Mouse (Mus musculus) embryo, embryonic 10 days (tissue): ENCODE measurements around the gene Pigk.

Source experiments
- DNase-seq: peaks from one replicate; pipeline ENCODE4 v3.0.0-alpha.2; 2015; ENCODE audit warnings: low spot score

The Pigk gene

GRCm38 (mm10) chr3:152933737-152934136 lies 219.8 kb downstream of the Pigk start:
- DNase-seq = no peak

- no peak for DNase-seq
Measured at GRCm38 (mm10) chr3:152936313-152936712, 222.4 kb downstream of the Pigk start.

GRCm38 (mm10) chr3:152941671-152942070 lies 227.8 kb downstream of the Pigk start:
- no peak for DNase-seq

GRCm38 (mm10) chr3:152942985-152943384 lies 229.1 kb downstream of the Pigk start:
- DNase-seq = peak; percentile 39

- DNase-seq = no peak
Measured at GRCm38 (mm10) chr3:152944766-152945165, 230.9 kb downstream of the Pigk start.

GRCm38 (mm10) chr3:152947031-152947640 lies 233.2 kb downstream of the Pigk start:
- DNase-seq = no peak

- no peak for DNase-seq
Measured at GRCm38 (mm10) chr3:152948556-152948955, 234.7 kb downstream of the Pigk start.

GRCm38 (mm10) chr3:152949233-152949777 lies 235.4 kb downstream of the Pigk start:
- no peak for DNase-seq

- DNase-seq = no peak
Measured at GRCm38 (mm10) chr3:152950299-152950698, 236.4 kb downstream of the Pigk start.

- no peak for DNase-seq
Measured at GRCm38 (mm10) chr3:152950914-152951313, 237.0 kb downstream of the Pigk start.

- no peak for DNase-seq
Measured at GRCm38 (mm10) chr3:152951634-152952545, 238.0 kb downstream of the Pigk start.

GRCm38 (mm10) chr3:152956038-152956437 lies 242.1 kb downstream of the Pigk start:
- no peak for DNase-seq

- DNase-seq = no peak
Measured at GRCm38 (mm10) chr3:152956771-152957170, 242.9 kb downstream of the Pigk start.

GRCm38 (mm10) chr3:152958358-152959150 lies 244.7 kb downstream of the Pigk start:
- peak; percentile 83 for DNase-seq

- DNase-seq = no peak
Measured at GRCm38 (mm10) chr3:152961855-152962376, 248.0 kb downstream of the Pigk start.

- no peak for DNase-seq
Measured at GRCm38 (mm10) chr3:152969774-152970347, 256.0 kb downstream of the Pigk start.

GRCm38 (mm10) chr3:152971373-152971772 lies 257.5 kb downstream of the Pigk start:
- DNase-seq = no peak

- no peak for DNase-seq
Measured at GRCm38 (mm10) chr3:152979481-152980092, 265.7 kb downstream of the Pigk start.

- no peak for DNase-seq
Measured at GRCm38 (mm10) chr3:152980431-152980830, 266.5 kb downstream of the Pigk start.

- peak; percentile 69 for DNase-seq
Measured at GRCm38 (mm10) chr3:152980978-152981974, 267.4 kb downstream of the Pigk start.
